Mouse (Mus musculus) midbrain, embryonic 11.5 days (tissue): ENCODE data around the gene Mob3b. TPM values are rescaled to one million over a fixed set of nuclear protein-coding genes. Genes with fewer than 3 reads are reported as not detected.

Experiments used
- ATAC-seq: fragments of 200-750 bp; cut with Nextera tagmentation; 2 replicates; pipeline ENCODE4 v1.8.0; 2017; ENCODE audit warnings: moderate TSS enrichment, moderate library complexity; ENCODE audit not compliant: low FRiP score
- DNase-seq: peaks from one replicate; pipeline ENCODE4 v3.0.0; 2015; ENCODE audit warnings: low spot score; ENCODE audit errors: missing footprints
- H3K27ac ChIP-seq: fragments of 300-500 bp; sonication (generic); 2 replicates; pipeline ENCODE4 v1.5.1; 2014; ENCODE audit warnings: low read depth, low read length
- H3K27me3 ChIP-seq: fragments of 300-500 bp; sonication (generic); 2 replicates; pipeline ENCODE4 v1.6.1; 2014; ENCODE audit warnings: mild to moderate bottlenecking, low read length, moderate library complexity, mixed read lengths; ENCODE audit not compliant: control insufficient read depth, insufficient read depth
- H3K36me3 ChIP-seq: fragments of 300-500 bp; sonication (generic); 2 replicates; pipeline ENCODE4 v1.6.1; 2014; ENCODE audit warnings: mild to moderate bottlenecking, low read length, moderate library complexity, mixed read lengths; ENCODE audit not compliant: control insufficient read depth, insufficient read depth
- H3K4me1 ChIP-seq: fragments of 300-500 bp; sonication (generic); 2 replicates; pipeline ENCODE4 v1.6.1; 2014; ENCODE audit warnings: low read length; ENCODE audit not compliant: control insufficient read depth, insufficient read depth
- H3K4me2 ChIP-seq: fragments of 300-500 bp; sonication (generic); 2 replicates; pipeline ENCODE4 v1.6.1; 2014; ENCODE audit warnings: mild to moderate bottlenecking, moderate library complexity
- H3K4me3 ChIP-seq: fragments of 300-500 bp; sonication (generic); 2 replicates; pipeline ENCODE4 v1.5.1; 2014; ENCODE audit warnings: low read depth, low read length
- H3K9ac ChIP-seq: fragments of 300-500 bp; sonication (generic); 2 replicates; pipeline ENCODE4 v1.6.1; 2014; ENCODE audit warnings: low read length
- H3K9me3 ChIP-seq: fragments of 300-500 bp; sonication (generic); 2 replicates; pipeline ENCODE4 v1.6.1; 2016; ENCODE audit warnings: low read length; ENCODE audit not compliant: control insufficient read depth
- WGBS: fragments of 180-500 bp; shearing (Covaris S2); extraction: QIAGEN DNeasy Blood & Tissue Kit; methylation state at CpG from one replicate; pipeline ENCODE4 v1.1.7; 2014; 5-methylcytosine and 5-hydroxymethylcytosine counted together
- polyA plus RNA-seq: library from polyadenylated mRNA; unstranded; fragments of >200 nt; fragmentation: Nextera tagmentation; extraction: Ambion mirVana; gene quantifications from 2 replicates; pipeline ENCODE4 v1.2.1, GENCODE M21; 2014

The Mob3b gene
- polyA plus RNA-seq, 1 experiment from 2014 or later = 16.5 TPM

GRCm38 (mm10) chr4:35155132-35155922, 2.0 kb downstream of the Mob3b start:
- peak overlapping the region; percentile 54 for H3K4me3 ChIP-seq
- DNase-seq (peak; percentile 94), ATAC-seq (peak; percentile 8; the same call in 1 of the 2 replicates)
- H3K36me3 ChIP-seq = no peaks in the 10 kb centered on the region
- H3K9ac ChIP-seq = peak overlapping the region; percentile 69; the same call in 1 of the 2 replicates
- H3K9me3 ChIP-seq = no peaks in the 10 kb centered on the region
- H3K27ac ChIP-seq = no peak overlapping the region; the same call in 1 of the 2 replicates
- H3K4me2 ChIP-seq = peak overlapping the region; percentile 88
- no peaks in the 10 kb centered on the region for H3K27me3 ChIP-seq
- peaks cover 11% of the 10 kb centered on the region; the same call in 1 of the 2 replicates for H3K4me1 ChIP-seq
- 25% methylated on average over 20 of the region's 20 CpGs for WGBS

- Histone ChIP-seq H3K36me3 (no peaks in the 10 kb centered on the region), H3K9ac (no peak overlapping the region), H3K4me3 (no peak overlapping the region), H3K27me3 (no peaks in the 10 kb centered on the region), H3K4me1 (peaks cover 11% of the 10 kb centered on the region; the same call in 1 of the 2 replicates), H3K27ac (no peak overlapping the region), H3K4me2 (no peak overlapping the region), H3K9me3 (no peaks in the 10 kb centered on the region)
- DNase-seq (peak; percentile 78), ATAC-seq (no peak)
- 28% methylated on average over 3 of the region's 3 CpGs for WGBS
Measured at GRCm38 (mm10) chr4:35154051-35154450, 3.2 kb downstream of the Mob3b start.

GRCm38 (mm10) chr4:35151756-35152155, 5.5 kb downstream of the Mob3b start, which contains the start of gene Ifnk:
TSS of gene Ifnk (plus strand) at chr4:35152056.
- Histone ChIP-seq H3K9me3 (no peaks in the 10 kb centered on the region), H3K36me3 (no peaks in the 10 kb centered on the region), H3K4me2 (no peak within 1 kb of the TSS), H3K9ac (no peak within 1 kb of the TSS), H3K27ac (no peak within 1 kb of the TSS), H3K4me3 (no peak within 1 kb of the TSS), H3K27me3 (no peaks in the 10 kb centered on the region), H3K4me1 (peaks cover 9% of the 10 kb centered on the region; the same call in 1 of the 2 replicates)
- WGBS = 85% methylated on average over 4 of the region's 4 CpGs
- ATAC-seq = no peak
- DNase-seq = peak; percentile 75

- no peak overlapping the region for H3K9ac ChIP-seq
- H3K36me3 ChIP-seq = no peaks in the 10 kb centered on the region
- H3K4me2 ChIP-seq = no peak overlapping the region
- no peaks in the 10 kb centered on the region for H3K27me3 ChIP-seq
- H3K9me3 ChIP-seq = no peaks in the 10 kb centered on the region
- no peak overlapping the region for H3K4me3 ChIP-seq
- H3K4me1 ChIP-seq = peaks cover 6% of the 10 kb centered on the region; the same call in 1 of the 2 replicates
- WGBS = 78% methylated on average over 3 of the region's 3 CpGs
- H3K27ac ChIP-seq = no peak overlapping the region
- ATAC-seq = no peak
- peak; percentile 54 for DNase-seq
Measured at GRCm38 (mm10) chr4:35150706-35151105, 6.6 kb downstream of the Mob3b start.

- ATAC-seq = no peak
- no peak overlapping the region for H3K4me3 ChIP-seq
Measured at GRCm38 (mm10) chr4:35148326-35148725, 9.0 kb downstream of the Mob3b start.

GRCm38 (mm10) chr4:35146597-35146996, 10.7 kb downstream of the Mob3b start:
- 94% methylated on average over 5 of the region's 5 CpGs for WGBS
- peak; percentile 44 for DNase-seq
- Histone ChIP-seq H3K9me3 (no peaks in the 10 kb centered on the region), H3K4me1 (no peaks in the 10 kb centered on the region), H3K9ac (no peak overlapping the region), H3K27ac (no peak overlapping the region), H3K27me3 (no peaks in the 10 kb centered on the region), H3K36me3 (no peaks in the 10 kb centered on the region), H3K4me2 (no peak overlapping the region), H3K4me3 (no peak overlapping the region)
- no peak for ATAC-seq

More at GRCm38 (mm10) chr4:35148326-35148725, 9.0 kb downstream of the Mob3b start:
- Histone ChIP-seq H3K9me3 (no peaks in the 10 kb centered on the region), H3K27ac (no peak overlapping the region), H3K27me3 (no peaks in the 10 kb centered on the region), H3K4me1 (no peaks in the 10 kb centered on the region), H3K4me2 (no peak overlapping the region), H3K9ac (no peak overlapping the region), H3K36me3 (no peaks in the 10 kb centered on the region)
- 91% methylated on average over 4 of the region's 4 CpGs for WGBS
- peak; percentile 68 for DNase-seq

GRCm38 (mm10) chr4:35145726-35146125, 11.6 kb downstream of the Mob3b start:
- no peak for DNase-seq

GRCm38 (mm10) chr4:35143472-35144102, 13.7 kb downstream of the Mob3b start:
- Histone ChIP-seq H3K9me3 (no peaks in the 10 kb centered on the region), H3K4me2 (no peak overlapping the region), H3K4me3 (no peak overlapping the region), H3K4me1 (no peaks in the 10 kb centered on the region), H3K36me3 (no peaks in the 10 kb centered on the region), H3K27ac (no peak overlapping the region), H3K27me3 (no peaks in the 10 kb centered on the region), H3K9ac (no peak overlapping the region)
- no peak for ATAC-seq
- 86% methylated on average over 12 of the region's 12 CpGs for WGBS
- DNase-seq = no peak

More at GRCm38 (mm10) chr4:35145726-35146125, 11.6 kb downstream of the Mob3b start:
- Histone ChIP-seq H3K9me3 (no peaks in the 10 kb centered on the region), H3K36me3 (no peaks in the 10 kb centered on the region), H3K4me2 (no peak overlapping the region), H3K4me1 (no peaks in the 10 kb centered on the region), H3K9ac (no peak overlapping the region), H3K27me3 (no peaks in the 10 kb centered on the region), H3K4me3 (no peak overlapping the region), H3K27ac (no peak overlapping the region)
- 91% methylated on average over 10 of the region's 10 CpGs for WGBS
- no peak for ATAC-seq

GRCm38 (mm10) chr4:35140317-35140716, 17.0 kb downstream of the Mob3b start:
- H3K4me2 ChIP-seq = no peak overlapping the region
- DNase-seq (no peak), ATAC-seq (no peak)
- H3K9me3 ChIP-seq = no peaks in the 10 kb centered on the region
- no peak overlapping the region for H3K4me3 ChIP-seq
- H3K36me3 ChIP-seq = no peaks in the 10 kb centered on the region
- WGBS = 87% methylated on average over 6 of the region's 6 CpGs
- peaks cover 2% of the 10 kb centered on the region; the same call in 1 of the 2 replicates for H3K4me1 ChIP-seq
- no peaks in the 10 kb centered on the region for H3K27me3 ChIP-seq
- no peak overlapping the region for H3K27ac ChIP-seq
- no peak overlapping the region for H3K9ac ChIP-seq
